In genomic region chr5:135898028-135898427, GRCm38 (mm10) we compare ENCODE assay signal across 9 mouse cellular contexts. TPM values are rescaled to one million over a fixed set of nuclear protein-coding genes. Genes with fewer than 3 reads are reported as not detected.
DNase-seq lines count a peak whose midpoint lies in the region; ATAC-seq and TF ChIP-seq lines count a peak whose summit lies in the region.
"Had no signal": no experiment of that assay in that cellular context is flagged by ENCODE, and none has a peak within 500 bp of the region (broad histone marks: within the 10 kb centered on the region; RNA-seq: fewer than 3 reads in every experiment).

No protein-coding gene starts in this region.

- H3K27ac ChIP-seq in cerebellum, adult 2 months (ENCODE audit: insufficient read depth, low read length): no peak overlapping the region
- H3K27ac ChIP-seq in left cerebral cortex, adult 2 months: no peak overlapping the region
- H3K27ac ChIP-seq: neural tube, embryonic 12.5 days had no signal

- WGBS in cerebellum, adult 2 months: 14% methylated on average over 3 of the region's 3 CpGs

- intact Hi-C loops in left cerebral cortex, adult 2 months (cut with DNase I): loop anchor here (5.0 kb wide), 1 partner anchor 164 kb away; no protein-coding TSS in a partner anchor

- no peak overlapping the region for H3K4me3 ChIP-seq in cerebellum, adult 2 months (replicated peaks; ENCODE audit: insufficient read depth, low read depth, low read length)
- no peak overlapping the region for H3K4me3 ChIP-seq in left cerebral cortex, adult 2 months
- H3K4me3 ChIP-seq: neural tube, embryonic 12.5 days had no signal

- ATAC-seq in hematopoietic stem cell, adult 5-6 weeks (replicated peaks in 1 of 2; ENCODE audit: insufficient read depth in 1 of 2, low FRiP score in 2 of 2, low TSS enrichment in 1 of 2, low read depth in 1 of 2, poor library complexity in 2 of 2, severe bottlenecking in 2 of 2): peak; percentile 27 to 39; a peak in 1 of 4 replicates

- no peaks in the 10 kb centered on the region for H3K27me3 ChIP-seq in cerebellum, adult 2 months (ENCODE audit: control insufficient read depth, insufficient read depth, low read length)
- H3K27me3 ChIP-seq: neural tube, embryonic 12.5 days had no signal

- peak; percentile 48 for DNase-seq in cerebellum, adult 2 months
- no peak for DNase-seq in cerebellum, adult 9-11 months
- DNase-seq in left cerebral cortex, adult 2 months (ENCODE audit: extremely low spot score in 1 of 2, low spot score in 2 of 2): peak in 1 of 2 experiments; percentile 44
- DNase-seq in left cerebral cortex, adult 9 months (ENCODE audit: low spot score in 2 of 2): no peak
- peak; percentile 93 for DNase-seq in R1 (ENCODE audit: low read depth, low spot score)
- peak; percentile 81 for DNase-seq in retina, embryonic 14.5 days (ENCODE audit: low spot score)
- DNase-seq in urinary bladder, postnatal 36 days (ENCODE audit: low spot score in 2 of 2): no peak

- TF ChIP-seq CTCF in cerebellum, adult 2 months (IDR thresholded peaks at IDR 0.05; ENCODE audit: borderline replicate concordance, insufficient read depth, low read depth, low read length): peak; percentile 55; the same call in 1 of the 2 replicates
- TF ChIP-seq CTCF in left cerebral cortex, adult 2 months (IDR thresholded peaks at IDR 0.05): peak; percentile 70

- no peak for TF ChIP-seq POLR2A in cerebellum, adult 2 months (IDR thresholded peaks at IDR 0.05; ENCODE audit: borderline replicate concordance, insufficient read depth, low read length)

- H3K4me1 ChIP-seq in cerebellum, adult 2 months (ENCODE audit: control insufficient read depth, insufficient read depth, low read length): no peaks in the 10 kb centered on the region

RNA-seq across cellular contexts. Expression of gene Hspb1, which starts 10.3 kb away (rescaled TPM):
- 42.9 and 49.2 TPM in 2 replicates for polyA plus RNA-seq in cerebellum, adult 2 months (2012; rRNA removed)
- 10 to 100 TPM; 19.2 to 19.3 TPM for total RNA-seq in left cerebral cortex, adult 2 months (2021)
- total RNA-seq in hematopoietic stem cell, adult 5-6 weeks (2017): not detected in 2 replicates

RNA-seq across cellular contexts. Expression of gene Ywhag, which starts 36.4 kb away (rescaled TPM):
- 445 and 493 TPM in 2 replicates for polyA plus RNA-seq in cerebellum, adult 2 months (2012; rRNA removed)
- total RNA-seq in left cerebral cortex, adult 2 months (2021): 1,000 to 10,000 TPM; 1,191 to 1,224 TPM
- 95.4 and 110 TPM in 2 replicates for total RNA-seq in hematopoietic stem cell, adult 5-6 weeks (2017)

Comparison
In these comparisons a context has a peak if more than half of its experiments do, and no peak if none do; other contexts are left out.
1. DNase-seq: peak in cerebellum, adult 2 months (2 of 2), R1 (single experiment) and retina, embryonic 14.5 days (single experiment); none in cerebellum, adult 9-11 months (single experiment), left cerebral cortex, adult 9 months (0 of 2) and urinary bladder, postnatal 36 days (0 of 2).
2. RNA of gene Hspb1, which starts 10.3 kb away (total RNA-seq): 19.2 to 19.3 TPM in left cerebral cortex, adult 2 months; not detected in hematopoietic stem cell, adult 5-6 weeks; every median in the first group is over 10 times any median in the second.
3. RNA of gene Ywhag, which starts 36.4 kb away (total RNA-seq): 1,191 to 1,224 TPM in left cerebral cortex, adult 2 months; 95.4 to 110 TPM in hematopoietic stem cell, adult 5-6 weeks; every median in the first group is over 10 times any median in the second.